Mouse (Mus musculus): Measurements from ENCODE around the gene Arhgap11a. TPM values are rescaled to one million over a fixed set of nuclear protein-coding genes. Genes with fewer than 3 reads are reported as not detected.

Gene Arhgap11a
- polyA plus RNA-seq (2012): 1.5 and 1.9 TPM in 2 replicates

DNA sequence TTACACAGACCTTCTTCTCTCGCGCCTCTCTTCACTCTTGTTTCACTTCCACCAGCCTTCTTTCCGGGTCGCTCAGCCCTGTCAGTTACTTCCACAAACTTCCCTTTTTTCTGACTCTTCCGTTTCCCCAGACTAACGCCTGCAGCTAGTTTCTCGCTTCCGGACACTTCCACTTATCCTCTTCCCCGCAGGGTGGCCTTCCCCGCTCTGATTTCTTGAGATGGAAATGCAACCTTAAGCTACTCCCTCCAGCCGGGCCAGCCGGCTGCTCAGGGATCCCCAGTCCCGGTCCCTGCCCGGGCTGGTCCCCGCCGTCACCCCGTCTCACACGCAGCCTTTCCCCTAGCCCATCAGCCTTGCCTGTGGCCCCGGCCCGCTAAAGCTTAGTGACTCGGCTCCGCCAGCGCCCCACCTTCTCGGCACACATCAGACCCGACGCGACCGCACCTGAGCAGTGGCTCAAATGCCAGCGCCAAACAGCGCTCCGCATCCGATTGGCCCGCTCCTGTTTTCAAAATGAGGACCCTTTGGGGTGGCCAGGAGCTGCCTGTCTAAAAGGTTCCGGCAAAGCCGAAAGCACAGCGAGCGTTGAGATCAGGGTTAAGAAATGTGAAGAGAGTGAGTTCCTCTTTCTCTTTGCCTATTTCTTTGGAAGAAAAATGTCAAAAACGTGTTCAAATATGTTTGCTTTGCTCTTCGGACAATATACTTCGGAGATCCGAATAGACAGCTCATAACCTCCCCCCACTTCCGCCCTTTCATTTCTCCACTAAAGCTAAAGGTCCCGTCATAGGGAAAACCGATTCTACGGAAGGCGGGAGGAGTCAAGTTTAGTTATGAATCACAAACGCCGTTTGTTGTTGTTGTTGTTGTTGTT lies at the start of gene Arhgap11a:
Arhgap11a (minus strand) TSS at position 417 of the 877 bp plus-strand sequence.
- Histone ChIP-seq H3K9me3 (ENCODE audit: control insufficient read depth, low read length) (no peaks in the 10 kb centered on the region), H3K36me3 (ENCODE audit: control insufficient read depth) (peaks cover 37% of the 10 kb centered on the region), H3K4me3 (replicated peaks) (peak within 1 kb of the TSS; percentile 78), H3K4me1 (ENCODE audit: control insufficient read depth) (peaks cover 33% of the 10 kb centered on the region), H3K27me3 (ENCODE audit: control insufficient read depth) (peaks cover 3% of the 10 kb centered on the region)
- no peak for TF ChIP-seq TAL1 (IDR thresholded peaks at IDR 0.05; ENCODE audit: low read length)
- no peak for TF ChIP-seq GATA1 (IDR thresholded peaks at IDR 0.05; ENCODE audit: low read length)

DNA sequence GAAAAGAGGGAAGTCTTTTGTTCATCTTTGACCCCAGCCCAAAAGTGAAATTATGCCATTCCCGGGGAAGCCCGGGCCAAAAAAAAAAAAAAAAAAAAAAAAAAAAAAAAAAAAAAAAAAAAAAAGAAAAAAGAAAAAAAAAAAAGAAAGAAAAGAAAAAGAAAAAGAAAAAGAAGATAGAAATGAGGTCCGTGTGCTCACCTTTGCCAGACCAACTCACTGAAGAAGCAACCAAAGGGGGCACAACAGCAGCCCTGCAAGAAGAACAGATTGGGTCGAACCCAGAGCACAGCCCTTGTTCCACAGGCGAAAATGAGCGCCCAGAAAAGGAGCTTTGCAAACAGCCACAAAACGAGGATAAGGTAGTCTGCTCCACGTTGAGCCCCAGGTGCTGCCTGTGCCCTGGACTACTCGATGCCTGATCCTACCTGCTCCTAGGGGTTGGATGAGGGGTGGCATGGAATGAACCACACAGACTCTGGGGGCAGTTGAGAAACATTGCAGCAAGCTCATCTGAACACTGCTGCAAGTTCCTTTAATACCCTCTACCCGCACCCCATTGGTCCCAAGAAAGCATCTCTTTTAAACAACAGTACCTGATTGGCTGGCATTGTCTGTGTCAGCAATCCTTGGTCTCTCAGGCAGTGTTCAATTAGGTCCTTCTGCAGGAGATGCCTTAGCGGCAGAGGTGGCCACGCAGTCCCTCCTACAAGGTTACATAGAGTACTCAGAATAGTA lies 45.1 kb upstream of the Arhgap11a start:
- H3K27me3 ChIP-seq (ENCODE audit: control insufficient read depth): no peaks in the 10 kb centered on the region
- TF ChIP-seq TAL1 (IDR thresholded peaks at IDR 0.05; ENCODE audit: low read length) (no peak), GATA1 (IDR thresholded peaks at IDR 0.05; ENCODE audit: low read length) (no peak)
- no peaks in the 10 kb centered on the region for H3K36me3 ChIP-seq (ENCODE audit: control insufficient read depth)
- no peak overlapping the region for H3K4me3 ChIP-seq (replicated peaks)
- H3K4me1 ChIP-seq (ENCODE audit: control insufficient read depth): no peaks in the 10 kb centered on the region
- H3K9me3 ChIP-seq (ENCODE audit: control insufficient read depth, low read length): peaks cover 4% of the 10 kb centered on the region; the same call in 1 of the 2 replicates

DNA sequence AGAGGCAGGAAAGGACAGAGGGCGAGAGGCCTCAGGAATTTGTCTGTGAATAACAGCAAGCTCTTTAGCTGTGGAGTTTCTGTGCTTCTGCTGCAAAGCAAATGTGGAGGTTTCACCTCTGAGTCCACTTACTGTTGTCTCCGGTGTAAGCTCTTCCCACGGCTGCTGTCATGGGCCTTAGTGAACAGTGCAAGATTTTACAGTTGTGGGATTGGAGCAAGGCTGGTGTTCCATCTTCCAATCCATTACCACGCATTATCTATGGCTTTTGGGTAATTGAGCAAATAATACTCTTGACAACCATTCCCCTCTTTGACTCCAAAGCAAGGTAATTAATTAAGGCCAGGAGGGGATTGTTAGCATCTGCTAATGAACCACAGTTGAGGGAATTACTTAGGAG lies 38.7 kb upstream of the Arhgap11a start:
- Histone ChIP-seq H3K27me3 (ENCODE audit: control insufficient read depth) (no peaks in the 10 kb centered on the region), H3K4me3 (replicated peaks) (no peak overlapping the region), H3K36me3 (ENCODE audit: control insufficient read depth) (no peaks in the 10 kb centered on the region), H3K4me1 (ENCODE audit: control insufficient read depth) (no peaks in the 10 kb centered on the region), H3K9me3 (ENCODE audit: control insufficient read depth, low read length) (peaks cover 2% of the 10 kb centered on the region; the same call in 1 of the 2 replicates)
- no peak for TF ChIP-seq TAL1 (IDR thresholded peaks at IDR 0.05; ENCODE audit: low read length)
- TF ChIP-seq GATA1 (IDR thresholded peaks at IDR 0.05; ENCODE audit: low read length): no peak

DNA sequence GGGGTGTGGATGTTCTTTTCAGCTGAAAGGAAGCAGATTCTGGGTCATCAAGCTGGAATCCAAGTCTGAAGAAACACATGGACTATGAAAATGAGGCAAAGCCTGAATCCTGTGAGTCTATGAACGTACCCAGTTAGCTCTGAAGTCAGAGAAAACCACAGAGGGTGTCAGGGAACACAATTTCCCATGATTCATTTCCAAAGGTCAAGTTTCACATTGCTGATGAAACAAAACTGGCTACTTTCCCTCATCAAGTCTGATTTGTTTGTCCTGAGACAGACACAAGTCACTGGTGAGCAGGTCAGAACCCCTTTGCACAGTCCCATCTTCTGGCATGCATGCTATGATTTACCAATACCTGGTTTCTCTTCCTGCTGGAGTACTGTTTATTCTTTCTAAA lies 37.6 kb upstream of the Arhgap11a start:
- H3K27me3 ChIP-seq (ENCODE audit: control insufficient read depth): no peaks in the 10 kb centered on the region
- H3K4me3 ChIP-seq (replicated peaks): no peak overlapping the region
- TF ChIP-seq GATA1 (IDR thresholded peaks at IDR 0.05; ENCODE audit: low read length) (no peak), TAL1 (IDR thresholded peaks at IDR 0.05; ENCODE audit: low read length) (no peak)
- no peaks in the 10 kb centered on the region for H3K36me3 ChIP-seq (ENCODE audit: control insufficient read depth)
- no peaks in the 10 kb centered on the region for H3K4me1 ChIP-seq (ENCODE audit: control insufficient read depth)
- H3K9me3 ChIP-seq (ENCODE audit: control insufficient read depth, low read length): peaks cover 2% of the 10 kb centered on the region; the same call in 1 of the 2 replicates

DNA sequence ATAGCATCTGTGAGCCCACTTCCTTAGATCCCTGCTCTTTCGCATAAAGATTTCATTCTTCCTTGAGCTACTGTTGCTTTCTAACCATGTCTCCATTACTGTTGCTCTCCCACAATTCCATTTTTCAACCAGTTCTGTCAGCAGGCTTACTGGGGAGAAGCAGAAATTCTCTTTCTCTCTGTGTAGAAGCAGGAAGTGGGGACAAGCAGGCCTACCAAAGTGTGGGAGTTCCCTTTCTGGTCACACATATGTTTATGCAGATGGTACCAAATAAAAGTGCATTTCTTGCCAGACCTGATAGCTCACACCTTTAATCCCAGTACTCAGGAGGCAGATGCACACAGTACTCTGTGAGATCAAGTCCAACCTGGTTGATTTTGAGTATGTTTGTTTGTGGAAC lies 21.7 kb upstream of the Arhgap11a start:
- no peaks in the 10 kb centered on the region for H3K27me3 ChIP-seq (ENCODE audit: control insufficient read depth)
- no peaks in the 10 kb centered on the region for H3K4me1 ChIP-seq (ENCODE audit: control insufficient read depth)
- no peaks in the 10 kb centered on the region for H3K36me3 ChIP-seq (ENCODE audit: control insufficient read depth)
- no peak overlapping the region for H3K4me3 ChIP-seq (replicated peaks)
- TF ChIP-seq GATA1 (IDR thresholded peaks at IDR 0.05; ENCODE audit: low read length) (no peak), TAL1 (IDR thresholded peaks at IDR 0.05; ENCODE audit: low read length) (no peak)
- no peaks in the 10 kb centered on the region for H3K9me3 ChIP-seq (ENCODE audit: control insufficient read depth, low read length)

DNA sequence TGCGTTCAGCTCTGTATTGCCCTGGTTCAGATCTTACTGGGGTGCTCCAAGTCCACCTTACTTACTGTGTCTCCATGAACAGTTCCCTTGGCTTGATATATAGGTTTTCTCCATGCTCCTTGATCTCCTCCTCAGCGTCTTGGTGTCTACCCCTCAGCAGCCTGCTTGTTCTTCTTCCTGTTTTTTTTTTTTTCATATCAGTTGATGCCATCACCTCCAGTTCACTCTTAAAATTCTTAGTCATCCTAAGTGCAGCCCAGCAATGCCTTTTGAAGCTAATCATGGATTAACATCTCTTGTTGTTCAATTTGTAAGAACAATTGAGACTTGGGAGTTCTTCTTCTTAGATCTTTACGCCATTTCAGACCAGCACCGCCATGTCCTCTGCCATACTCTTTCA lies 19.9 kb upstream of the Arhgap11a start:
- Histone ChIP-seq H3K27me3 (ENCODE audit: control insufficient read depth) (no peaks in the 10 kb centered on the region), H3K4me1 (ENCODE audit: control insufficient read depth) (no peaks in the 10 kb centered on the region), H3K4me3 (replicated peaks) (no peak overlapping the region), H3K9me3 (ENCODE audit: control insufficient read depth, low read length) (no peaks in the 10 kb centered on the region), H3K36me3 (ENCODE audit: control insufficient read depth) (no peaks in the 10 kb centered on the region)
- TF ChIP-seq GATA1 (IDR thresholded peaks at IDR 0.05; ENCODE audit: low read length): no peak
- no peak for TF ChIP-seq TAL1 (IDR thresholded peaks at IDR 0.05; ENCODE audit: low read length)

DNA sequence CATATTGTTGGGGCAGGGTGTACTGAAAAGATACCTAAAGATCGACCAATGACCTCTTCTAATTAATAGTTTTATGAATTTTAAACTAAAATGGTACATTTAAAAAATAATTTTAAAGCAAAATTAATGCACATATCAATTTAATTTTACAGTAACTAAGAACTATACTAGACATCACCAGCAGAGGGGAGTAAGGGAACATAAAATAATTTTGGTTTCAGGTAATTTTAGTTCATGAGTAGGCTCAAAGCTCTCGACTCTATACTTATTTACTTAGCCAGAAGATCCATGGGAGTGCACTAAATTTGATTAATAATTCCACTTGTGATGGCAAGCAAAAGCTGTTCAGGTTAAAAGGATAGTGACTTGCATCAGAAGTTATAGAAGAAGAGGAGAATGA lies 17.7 kb upstream of the Arhgap11a start:
- Histone ChIP-seq H3K4me3 (replicated peaks) (no peak overlapping the region), H3K9me3 (ENCODE audit: control insufficient read depth, low read length) (no peaks in the 10 kb centered on the region), H3K4me1 (ENCODE audit: control insufficient read depth) (no peaks in the 10 kb centered on the region), H3K36me3 (ENCODE audit: control insufficient read depth) (no peaks in the 10 kb centered on the region), H3K27me3 (ENCODE audit: control insufficient read depth) (no peaks in the 10 kb centered on the region)
- TF ChIP-seq GATA1 (IDR thresholded peaks at IDR 0.05; ENCODE audit: low read length): no peak
- TF ChIP-seq TAL1 (IDR thresholded peaks at IDR 0.05; ENCODE audit: low read length): no peak

DNA sequence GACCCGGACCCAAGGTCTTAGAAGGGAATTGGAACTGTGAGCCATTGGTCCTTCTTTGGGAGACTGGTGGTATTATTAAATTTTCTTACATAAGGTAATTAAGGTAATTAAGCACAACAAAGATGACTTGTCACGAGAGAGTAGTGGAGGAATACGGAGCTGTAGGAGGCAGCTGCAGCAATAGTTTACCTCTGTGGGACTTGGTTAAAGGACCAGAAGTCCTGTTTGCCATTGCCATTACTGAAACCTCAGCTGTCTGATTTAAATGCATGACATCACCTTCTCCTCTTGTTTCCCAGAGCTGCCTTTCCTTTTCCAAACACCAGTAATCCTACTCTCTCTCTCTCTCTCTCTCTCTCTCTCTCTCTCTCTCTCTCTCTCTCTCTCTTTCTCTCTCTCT lies 680 bp upstream of the Arhgap11a start:
- no peaks in the 10 kb centered on the region for H3K9me3 ChIP-seq (ENCODE audit: control insufficient read depth, low read length)
- H3K27me3 ChIP-seq (ENCODE audit: control insufficient read depth): peaks cover 3% of the 10 kb centered on the region
- H3K36me3 ChIP-seq (ENCODE audit: control insufficient read depth): peaks cover 31% of the 10 kb centered on the region
- TF ChIP-seq TAL1 (IDR thresholded peaks at IDR 0.05; ENCODE audit: low read length) (no peak), GATA1 (IDR thresholded peaks at IDR 0.05; ENCODE audit: low read length) (no peak)
- peak overlapping the region; percentile 78 for H3K4me3 ChIP-seq (replicated peaks)
- peaks cover 30% of the 10 kb centered on the region for H3K4me1 ChIP-seq (ENCODE audit: control insufficient read depth)

DNA sequence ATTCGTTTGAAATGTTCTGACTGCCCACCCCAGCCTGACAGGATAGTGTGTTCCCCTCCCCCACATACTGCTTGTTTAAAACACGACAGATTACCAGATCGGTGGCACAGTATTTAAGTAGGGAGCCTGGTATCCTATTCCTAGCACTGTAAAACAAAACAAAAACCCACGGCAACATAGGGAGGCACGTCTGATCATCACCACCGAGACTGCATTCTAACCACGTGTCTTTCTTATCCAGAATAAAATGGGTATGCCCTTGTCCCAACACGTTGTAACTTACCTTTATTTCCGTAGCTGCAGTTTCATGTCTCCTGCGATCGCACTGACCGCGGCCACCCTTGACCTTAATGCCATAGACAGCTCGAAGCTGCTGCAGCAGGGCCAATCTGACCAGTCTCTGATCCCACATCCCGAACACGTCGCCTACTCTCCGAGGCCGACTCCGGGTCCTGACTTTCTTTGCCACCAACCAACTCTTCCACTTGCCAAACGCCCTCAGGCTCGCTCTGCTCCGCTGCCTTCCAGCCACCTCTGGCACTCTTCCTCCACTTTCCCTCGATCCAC lies 700 bp downstream of the Arhgap11a start:
- H3K4me3 ChIP-seq (replicated peaks): peak overlapping the region; percentile 78
- H3K9me3 ChIP-seq (ENCODE audit: control insufficient read depth, low read length): no peaks in the 10 kb centered on the region
- TF ChIP-seq GATA1 (IDR thresholded peaks at IDR 0.05; ENCODE audit: low read length): no peak
- TF ChIP-seq TAL1 (IDR thresholded peaks at IDR 0.05; ENCODE audit: low read length): no peak
- peaks cover 43% of the 10 kb centered on the region for H3K36me3 ChIP-seq (ENCODE audit: control insufficient read depth)
- H3K27me3 ChIP-seq (ENCODE audit: control insufficient read depth): peaks cover 3% of the 10 kb centered on the region
- peaks cover 33% of the 10 kb centered on the region for H3K4me1 ChIP-seq (ENCODE audit: control insufficient read depth)
